Mouse (Mus musculus): ENCODE measurements around the gene Arg1. TPM values are rescaled to one million over a fixed set of nuclear protein-coding genes. Genes with fewer than 3 reads are reported as not detected.

Gene Arg1
- total RNA-seq, 2 experiments from 2014 or later = 0.37 TPM; not detected in 1

DNA sequence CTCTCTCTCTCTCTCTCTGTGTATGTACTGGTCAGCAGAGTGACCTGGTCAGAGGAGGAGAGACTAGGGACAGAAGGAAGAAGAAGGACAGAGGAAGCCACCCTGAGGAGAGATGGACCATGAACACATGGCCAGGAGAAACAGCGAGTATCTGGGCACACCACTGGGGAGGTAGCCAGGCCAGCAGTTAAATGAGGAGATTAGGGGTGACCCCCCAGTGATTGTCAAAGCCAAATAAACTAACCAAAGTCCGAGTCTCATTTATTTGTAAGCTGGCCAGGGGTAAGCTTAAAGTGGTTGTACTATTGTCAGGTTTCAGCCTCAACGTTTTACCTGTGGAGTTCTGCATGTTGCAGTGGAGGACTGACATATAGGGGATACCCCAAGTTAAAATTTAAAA lies 3.0 kb downstream of the Arg1 start:
- DNase-seq (ENCODE audit: low spot score in 2 of 2) = no peak
- intact Hi-C loops (cut with DNase I) = no loop called here

- DNase-seq (ENCODE audit: low spot score in 2 of 2) = no peak
- intact Hi-C loops (cut with DNase I) = no loop called here
Observed at GRCm38 (mm10) chr10:24922977-24923376, 4.3 kb downstream of the Arg1 start.

DNA sequence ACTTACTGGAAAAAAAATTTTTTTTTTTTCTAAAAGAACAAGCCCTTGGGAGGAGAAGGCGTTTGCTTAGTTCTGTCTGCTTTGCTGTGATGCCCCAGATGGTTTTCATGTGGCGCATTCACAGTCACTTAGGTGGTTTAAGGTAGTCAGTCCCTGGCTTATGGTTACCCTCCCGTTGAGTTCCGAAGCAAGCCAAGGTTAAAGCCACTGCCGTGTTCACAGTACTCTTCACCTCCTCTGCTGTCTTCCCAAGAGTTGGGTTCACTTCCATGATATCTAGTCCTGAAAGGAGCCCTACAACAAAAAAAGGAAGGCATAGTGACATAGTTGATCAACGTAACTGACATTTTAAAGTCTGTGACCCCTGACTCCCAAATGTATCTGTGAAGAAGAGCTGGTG lies 11.8 kb downstream of the Arg1 start:
- no peak for DNase-seq (ENCODE audit: low spot score in 2 of 2)
- intact Hi-C loops (cut with DNase I) = no loop called here

DNA sequence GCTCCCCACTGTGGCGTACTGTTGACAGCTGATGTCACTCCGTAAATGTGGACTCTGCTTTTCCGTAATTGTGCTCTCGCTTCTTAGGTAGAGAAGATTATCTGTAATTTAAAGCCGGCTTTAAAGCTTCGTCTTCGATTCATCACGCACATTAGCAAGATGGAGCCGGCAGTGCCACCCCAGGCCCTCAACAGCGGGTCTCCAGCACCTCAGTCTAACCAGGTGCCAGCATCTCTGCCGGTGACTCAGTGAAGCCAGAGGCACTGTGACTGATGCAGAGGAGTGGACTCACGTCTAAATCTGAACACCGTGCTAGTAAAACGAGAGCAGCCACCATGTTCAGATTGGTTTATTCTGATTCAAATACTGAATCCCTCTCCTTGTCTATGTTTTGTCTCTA lies 14.7 kb downstream of the Arg1 start:
- intact Hi-C loops (cut with DNase I) = no loop called here
- DNase-seq (ENCODE audit: low spot score in 2 of 2) = no peak

GRCm38 (mm10) chr10:24911199-24911598 lies 16.1 kb downstream of the Arg1 start:
- peak in 1 of 2 experiments; percentile 49 for DNase-seq (ENCODE audit: low spot score in 2 of 2)
- intact Hi-C loops (cut with DNase I) = no loop called here

- no peak for DNase-seq (ENCODE audit: low spot score in 2 of 2)
- intact Hi-C loops (cut with DNase I) = no loop called here
Observed at GRCm38 (mm10) chr10:24905627-24906026, 21.7 kb downstream of the Arg1 start.

DNA sequence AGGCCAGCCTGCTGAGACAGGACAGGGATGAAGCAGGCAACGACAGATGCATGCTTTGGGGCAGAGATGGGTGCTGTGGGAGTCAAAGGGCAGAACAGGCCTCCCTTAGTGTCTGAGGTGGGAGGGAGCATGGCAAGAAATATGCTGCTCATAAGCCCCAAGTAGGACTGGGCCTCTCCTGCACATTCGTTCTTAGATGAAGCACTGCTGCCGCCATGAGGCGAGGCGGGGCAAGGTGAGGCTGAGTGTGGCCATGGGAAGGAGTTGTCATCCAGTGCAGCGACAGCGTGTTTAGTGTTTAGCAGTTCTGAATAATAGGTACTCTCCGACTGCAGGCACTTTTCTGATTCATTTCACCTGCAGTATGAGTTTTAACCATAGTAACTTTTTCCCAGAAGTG lies 31.4 kb downstream of the Arg1 start:
- intact Hi-C loops (cut with DNase I) = no loop called here

DNA sequence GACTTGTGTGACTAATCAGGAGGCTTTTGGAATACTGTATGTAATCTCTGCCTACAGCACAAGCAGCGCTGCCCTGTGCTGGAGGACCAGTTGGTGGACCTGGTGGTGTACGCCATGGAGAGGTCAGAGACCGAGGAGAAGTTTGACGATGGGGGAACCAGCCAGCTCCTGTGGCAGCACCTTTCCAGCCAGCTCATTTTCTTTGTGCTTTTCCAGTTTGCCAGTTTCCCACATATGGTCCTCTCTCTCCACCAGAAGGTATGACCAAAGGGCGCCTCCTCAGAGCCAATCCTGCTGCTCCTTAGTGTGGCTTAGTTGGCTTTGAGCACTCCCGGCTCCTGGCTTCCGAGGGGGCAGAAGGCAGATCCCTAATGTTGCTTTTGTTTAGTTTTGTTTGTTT lies 38.9 kb downstream of the Arg1 start:
- intact Hi-C loops (cut with DNase I) = no loop called here

More for the DNA sequence above, 31.4 kb downstream of the Arg1 start:
- peak; percentile 31 to 35 for DNase-seq (ENCODE audit: low spot score in 2 of 2)

DNA sequence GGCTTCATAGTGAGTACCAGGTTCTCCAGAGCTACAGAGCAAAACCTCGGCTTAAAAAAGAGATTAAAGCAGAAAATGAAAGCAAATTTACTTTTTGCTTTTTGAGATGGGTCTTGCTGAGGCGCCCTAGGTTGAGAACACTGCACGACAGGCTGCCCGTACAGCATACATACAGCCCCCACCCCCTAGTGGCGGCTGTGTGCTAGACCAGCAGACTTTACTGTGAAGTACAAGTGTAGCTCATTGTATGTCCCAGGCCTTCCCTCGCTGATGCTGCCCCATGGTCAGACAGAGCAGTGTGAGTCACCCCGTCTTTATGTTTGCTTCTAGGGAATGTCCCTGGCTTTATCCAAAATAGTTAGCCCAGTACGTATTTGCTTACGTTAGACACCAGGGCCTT lies 41.3 kb downstream of the Arg1 start:
- DNase-seq (ENCODE audit: low spot score in 2 of 2) = peak in 1 of 2 experiments; percentile 25

More for the DNA sequence above, 38.9 kb downstream of the Arg1 start:
- DNase-seq (ENCODE audit: low spot score in 2 of 2) = no peak

GRCm38 (mm10) chr10:24873624-24874023 lies 53.7 kb downstream of the Arg1 start:
- DNase-seq (ENCODE audit: low spot score in 2 of 2) = no peak
- intact Hi-C loops (cut with DNase I) = no loop called here

More for the DNA sequence above, 41.3 kb downstream of the Arg1 start:
- intact Hi-C loops (cut with DNase I) = no loop called here

DNA sequence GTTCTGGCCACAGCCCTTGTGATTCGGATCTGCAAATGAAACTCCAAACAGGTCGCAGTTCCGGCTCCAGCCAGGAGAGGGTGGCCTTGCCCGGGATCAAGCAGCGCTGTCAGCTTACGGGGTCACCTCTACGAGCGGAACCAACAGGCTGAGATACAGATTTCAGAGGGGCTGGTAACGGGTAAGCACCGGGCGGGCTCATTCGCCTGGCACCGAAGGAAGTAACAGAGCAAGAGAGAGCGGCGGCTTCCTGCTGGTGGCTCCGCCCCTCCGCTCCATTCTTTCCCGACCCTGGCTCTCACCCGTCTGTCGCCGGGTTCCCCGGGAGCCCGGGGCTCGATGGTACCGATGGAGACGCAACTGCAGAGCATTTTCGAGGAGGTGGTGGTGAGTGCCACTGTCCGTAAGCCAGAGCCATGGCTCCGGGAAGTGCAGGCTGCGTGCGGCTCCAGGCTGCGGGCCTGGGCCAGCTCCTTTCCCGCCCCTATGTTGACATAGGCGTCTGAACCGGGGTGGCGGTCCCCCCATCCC lies 57.5 kb downstream of the Arg1 start, which contains the start of gene Med23:
Med23 (plus strand) TSS at position 227 of the 531 bp plus-strand sequence.
- DNase-seq (ENCODE audit: low spot score in 2 of 2) = peak; percentile 97 to 99
- intact Hi-C loops (cut with DNase I) = loop anchor here (2.0 kb wide), 1 partner anchor 349 kb away; no protein-coding TSS in a partner anchor

Small RNA genes lying within 50 kb of the gene (microRNA-seq; reads per million reads assigned to microRNA genes)
- 0 to 0.25 reads per million in 2 experiments for gene Mir6905

Other genes with a start within 250 kb of the Arg1 start
- 1 to 10 TPM; 3.9 to 4.0 TPM for gene Enpp1, start 215.3 kb downstream of the Arg1 start, total RNA-seq (2021)
- gene Enpp3, start 84.7 kb downstream of the Arg1 start, total RNA-seq (2021) = 1 to 10 TPM in 1 of 2 experiments, under 1 TPM in 1; 0.71 to 1.1 TPM
- gene Med23, start 57.5 kb downstream of the Arg1 start, total RNA-seq (2021) = 10 to 100 TPM; 34.5 to 35.7 TPM

All from left cerebral cortex, postnatal 25 days (tissue).